Mouse (Mus musculus): Measurements from ENCODE around the gene Gid8.

DNA sequence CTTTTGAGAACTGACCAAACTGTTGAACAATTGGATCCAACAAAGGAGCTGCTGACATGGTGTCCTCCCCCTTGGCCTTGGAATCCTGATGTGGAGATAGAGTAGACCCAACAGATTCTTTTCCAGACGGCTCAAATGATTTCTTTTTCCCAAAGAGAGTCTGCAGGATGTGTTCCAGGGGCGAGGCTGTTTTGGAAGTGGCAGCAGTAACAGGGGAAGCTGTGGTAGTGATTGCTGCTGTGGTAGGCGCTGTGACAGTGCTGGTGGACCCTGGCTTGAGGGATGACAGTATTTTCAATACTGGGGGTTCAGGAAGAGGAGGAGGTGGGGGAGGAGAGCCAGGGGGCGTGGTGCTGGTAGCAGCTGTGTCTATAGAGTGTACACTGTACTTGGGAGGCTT is 47.9 kb upstream of the Gid8 start:
- TF ChIP-seq POLR2A (IDR thresholded peaks at IDR 0.05; ENCODE audit: insufficient read depth, low read depth, low read length) (no peak), CTCF (IDR thresholded peaks at IDR 0.05) (no peak)

Measured in heart, adult 2 months (tissue).